Mouse (Mus musculus) testis, adult 2 months (tissue): ENCODE measurements around the gene Csk.

Source experiments
- CTCF ChIP-seq: fragments of 200-500 bp; IDR thresholded peaks from 2 replicates; pipeline ENCODE4 v1.5.1; 2012; ENCODE audit warnings: low read depth, mild to moderate bottlenecking, inconsistent platforms, low read length, moderate library complexity; ENCODE audit not compliant: control insufficient read depth, insufficient read depth, insufficient replicate concordance
- POLR2A ChIP-seq: fragments of 200-500 bp; IDR thresholded peaks from 2 replicates; pipeline ENCODE4 v1.6.1; 2012; ENCODE audit warnings: low read depth, mild to moderate bottlenecking, inconsistent platforms, low read length, moderate library complexity; ENCODE audit not compliant: control insufficient read depth

GRCm38 (mm10) chr9:57688606-57689005, 35.2 kb upstream of the Csk start:
- TF ChIP-seq CTCF: no peak
- no peak for TF ChIP-seq POLR2A
